Mouse (Mus musculus): ENCODE results near the gene Rad51b. TPM values are rescaled to one million over a fixed set of nuclear protein-coding genes. Genes with fewer than 3 reads are reported as not detected.

Rad51b gene
- polyA plus RNA-seq, 1 experiment from 2014 or later: 8.0 TPM

DNA sequence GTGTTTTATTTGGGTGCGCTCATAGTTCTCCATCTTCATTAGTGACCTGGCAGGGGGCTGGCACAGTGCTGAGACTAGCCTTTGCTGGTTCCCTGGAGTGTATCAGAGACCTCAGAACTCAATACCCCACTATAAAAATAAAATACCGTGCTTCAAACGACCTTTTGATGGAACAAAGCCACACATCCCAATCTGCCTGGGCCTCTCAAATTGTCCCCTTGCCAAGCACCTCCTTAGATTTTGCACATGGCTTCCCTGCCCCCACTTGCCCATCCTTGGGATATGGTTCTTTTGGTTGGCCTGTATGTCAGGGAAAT lies 158.7 kb downstream of the Rad51b start:
- H3K4me2 ChIP-seq: no peak overlapping the region
- H3K27ac ChIP-seq: 0 out of 2 replicates have a peak overlapping the region, but pooled peaks have one; percentile 47
- no peak overlapping the region for H3K4me3 ChIP-seq (replicated peaks)
- no peaks in the 10 kb centered on the region for H3K27me3 ChIP-seq
- H3K4me1 ChIP-seq (replicated peaks): peaks cover 16% of the 10 kb centered on the region
- H3K36me3 ChIP-seq: no peaks in the 10 kb centered on the region
- no peak for ATAC-seq (ENCODE audit: insufficient number of reproducible peaks, insufficient read depth, low FRiP score, low TSS enrichment, low read depth)
- WGBS: 25% methylated on average over 3 of the region's 3 CpGs
- no peak overlapping the region for H3K9ac ChIP-seq (replicated peaks)
- H3K9me3 ChIP-seq: no peaks in the 10 kb centered on the region

DNA sequence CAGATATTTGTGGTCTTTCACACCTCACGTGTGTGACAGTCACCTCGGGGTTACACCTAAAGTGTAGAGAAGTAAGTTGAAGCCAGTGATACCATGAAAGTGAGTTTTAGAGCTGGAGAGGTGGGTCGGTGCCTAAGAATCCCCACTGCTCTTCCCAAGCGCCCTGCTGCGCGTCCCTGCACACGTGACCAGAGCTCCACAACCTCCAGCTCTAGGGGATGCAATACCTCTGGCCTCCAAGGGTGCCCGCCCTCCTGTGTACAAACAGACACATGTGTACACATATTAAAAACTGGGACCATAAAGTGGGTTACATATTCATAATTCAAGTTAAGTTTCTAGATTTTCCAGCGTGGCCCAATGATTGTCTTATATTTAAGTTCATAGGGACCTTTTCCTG lies 159.2 kb downstream of the Rad51b start:
- Histone ChIP-seq H3K4me1 (replicated peaks) (peaks cover 16% of the 10 kb centered on the region), H3K36me3 (no peaks in the 10 kb centered on the region), H3K9me3 (no peaks in the 10 kb centered on the region), H3K27ac (no peak overlapping the region), H3K4me3 (replicated peaks) (no peak overlapping the region), H3K27me3 (no peaks in the 10 kb centered on the region), H3K9ac (replicated peaks) (no peak overlapping the region), H3K4me2 (no peak overlapping the region)
- 74% methylated on average over 9 of the region's 9 CpGs for WGBS
- no peak for ATAC-seq (ENCODE audit: insufficient number of reproducible peaks, insufficient read depth, low FRiP score, low TSS enrichment, low read depth)

DNA sequence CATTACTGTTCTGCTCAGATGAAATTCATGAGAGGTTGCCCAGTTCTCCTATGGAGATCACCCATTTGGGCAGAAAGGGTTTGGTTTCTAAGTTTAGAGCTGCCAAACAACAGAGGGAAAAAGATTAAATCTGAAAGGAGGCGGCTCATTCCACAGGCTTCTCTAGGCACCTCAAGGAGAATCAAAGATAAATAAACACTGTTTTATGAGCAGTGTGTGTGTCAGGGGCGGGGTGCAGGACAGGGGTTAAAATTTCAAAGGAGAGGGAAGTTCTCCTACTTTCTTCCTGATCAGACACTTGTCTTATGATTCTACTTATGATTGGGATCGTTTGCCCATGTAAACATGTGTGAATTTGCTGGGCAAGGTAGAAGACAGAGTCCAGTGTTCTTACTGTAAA lies 166.3 kb downstream of the Rad51b start:
- peaks cover 3% of the 10 kb centered on the region; the same call in 1 of the 2 replicates for H3K9me3 ChIP-seq
- H3K27ac ChIP-seq: no peak overlapping the region
- H3K4me1 ChIP-seq (replicated peaks): peaks cover 11% of the 10 kb centered on the region
- 55% methylated on average over 3 of the region's 3 CpGs for WGBS
- no peak for ATAC-seq (ENCODE audit: insufficient number of reproducible peaks, insufficient read depth, low FRiP score, low TSS enrichment, low read depth)
- no peaks in the 10 kb centered on the region for H3K36me3 ChIP-seq
- H3K4me2 ChIP-seq: no peak overlapping the region
- H3K9ac ChIP-seq (replicated peaks): no peak overlapping the region
- H3K4me3 ChIP-seq (replicated peaks): no peak overlapping the region
- no peaks in the 10 kb centered on the region for H3K27me3 ChIP-seq

DNA sequence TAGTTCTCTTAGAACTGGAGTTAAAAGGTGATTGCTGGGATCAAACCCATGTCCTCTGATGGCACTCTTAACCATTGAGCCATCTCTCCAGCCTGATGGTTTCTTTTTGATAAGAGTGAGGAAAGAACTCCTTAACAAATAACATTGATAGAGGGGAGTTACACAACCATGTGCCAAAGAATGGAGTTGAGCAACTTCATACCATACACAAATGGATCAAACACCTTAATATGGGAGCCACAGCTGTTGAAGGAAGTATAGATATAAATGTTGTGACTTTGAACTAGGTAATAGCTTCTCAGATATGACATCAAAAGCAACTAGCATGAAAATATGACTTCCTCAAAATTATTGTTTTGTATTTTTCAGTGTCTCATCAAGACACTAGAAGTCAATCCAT lies 173.0 kb downstream of the Rad51b start:
- peaks cover 3% of the 10 kb centered on the region; the same call in 1 of the 2 replicates for H3K9me3 ChIP-seq
- H3K4me3 ChIP-seq (replicated peaks): no peak overlapping the region
- ATAC-seq (ENCODE audit: insufficient number of reproducible peaks, insufficient read depth, low FRiP score, low TSS enrichment, low read depth): no peak

DNA sequence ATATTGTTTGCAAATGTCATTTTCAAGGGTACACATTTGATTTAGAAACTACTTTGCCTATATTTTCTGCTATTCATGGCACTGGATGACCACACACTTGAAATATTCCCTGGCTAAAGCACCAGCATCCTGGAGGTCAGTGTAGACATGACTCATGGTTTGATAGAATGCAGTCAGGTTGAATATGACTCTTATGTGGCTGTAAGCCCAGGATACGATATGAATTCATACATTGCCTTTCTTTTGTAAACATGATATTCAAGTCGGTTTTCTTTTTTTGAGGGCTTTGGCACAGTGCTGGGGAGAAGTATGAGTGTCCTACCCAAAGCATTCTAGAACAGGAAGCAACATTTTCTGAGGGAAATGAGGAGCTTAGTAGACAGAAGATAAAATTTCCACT lies 174.8 kb downstream of the Rad51b start:
- 91% methylated on average over 2 of the region's 2 CpGs for whole genome bisulfite sequencing
- Histone ChIP-seq H3K27me3 (no peaks in the 10 kb centered on the region), H3K9me3 (peaks cover 3% of the 10 kb centered on the region; the same call in 1 of the 2 replicates), H3K4me2 (no peak overlapping the region), H3K4me3 (replicated peaks) (no peak overlapping the region), H3K9ac (replicated peaks) (no peak overlapping the region), H3K36me3 (no peaks in the 10 kb centered on the region), H3K4me1 (replicated peaks) (peaks cover 8% of the 10 kb centered on the region), H3K27ac (no peak overlapping the region)
- ATAC-seq (ENCODE audit: insufficient number of reproducible peaks, insufficient read depth, low FRiP score, low TSS enrichment, low read depth): no peak

More for the DNA sequence above, 173.0 kb downstream of the Rad51b start:
- Histone ChIP-seq H3K4me1 (replicated peaks) (peaks cover 11% of the 10 kb centered on the region), H3K4me2 (no peak overlapping the region), H3K36me3 (no peaks in the 10 kb centered on the region), H3K27me3 (no peaks in the 10 kb centered on the region), H3K9ac (replicated peaks) (no peak overlapping the region), H3K27ac (no peak overlapping the region)

DNA sequence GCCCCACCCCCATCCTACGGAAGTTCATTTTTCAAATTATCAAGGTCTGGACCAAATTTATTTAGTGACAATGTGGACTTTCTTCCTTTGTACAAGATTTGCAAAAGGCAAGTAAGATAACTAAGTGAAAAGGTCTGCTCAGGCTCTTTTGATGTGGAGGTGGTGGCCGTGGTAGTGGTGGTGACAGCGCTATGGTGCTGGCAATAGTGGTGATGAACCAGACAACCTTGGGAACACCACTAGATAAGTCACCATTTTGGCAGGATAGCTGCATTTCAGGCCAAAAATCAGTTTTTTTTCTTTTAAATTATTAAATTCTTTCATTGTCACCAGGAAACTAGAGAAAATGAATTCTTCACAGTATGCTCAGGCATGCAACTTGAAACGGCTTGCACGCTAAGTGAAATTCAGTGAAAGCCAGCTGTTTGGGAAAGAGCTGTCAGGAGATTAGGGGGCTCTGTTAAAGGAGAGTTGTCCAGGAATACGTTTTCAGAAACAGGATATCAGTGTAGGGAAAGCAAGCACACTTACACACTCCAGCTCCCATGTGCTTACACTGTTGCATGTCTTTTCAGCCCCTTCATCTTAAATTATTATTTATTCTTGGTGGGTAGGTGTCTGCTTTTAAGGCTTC lies 179.4 kb downstream of the Rad51b start:
- Histone ChIP-seq H3K27ac (peak overlapping the region; percentile 41; the same call in 1 of the 2 replicates), H3K9me3 (no peaks in the 10 kb centered on the region), H3K4me1 (replicated peaks) (peaks cover 30% of the 10 kb centered on the region), H3K27me3 (no peaks in the 10 kb centered on the region), H3K4me2 (no peak overlapping the region), H3K36me3 (no peaks in the 10 kb centered on the region), H3K4me3 (replicated peaks) (no peak overlapping the region), H3K9ac (replicated peaks) (no peak overlapping the region)
- no peak for ATAC-seq (ENCODE audit: insufficient number of reproducible peaks, insufficient read depth, low FRiP score, low TSS enrichment, low read depth)
- WGBS: 49% methylated on average over 6 of the region's 6 CpGs

DNA sequence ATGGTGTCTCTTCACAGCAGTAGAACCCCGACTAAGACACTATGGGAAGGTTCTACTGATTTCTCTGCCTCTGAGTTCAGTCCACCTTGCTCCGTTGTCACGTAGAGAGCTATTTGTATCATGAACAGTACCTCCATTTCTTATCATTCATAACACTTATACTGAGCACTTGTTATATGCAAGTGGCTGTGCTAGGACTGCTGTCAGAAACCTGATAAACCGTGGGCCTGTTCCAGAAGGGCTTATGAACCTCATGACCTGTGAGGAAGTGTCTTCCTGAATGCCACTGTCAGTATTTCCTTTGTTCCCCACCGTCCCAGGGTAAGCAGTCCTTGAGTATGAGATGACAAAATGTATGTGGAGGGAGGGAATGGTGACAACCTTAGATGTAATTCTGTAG lies 181.7 kb downstream of the Rad51b start:
- WGBS: 90% methylated on average over 5 of the region's 5 CpGs
- no peak overlapping the region for H3K27ac ChIP-seq
- peaks cover 35% of the 10 kb centered on the region for H3K4me1 ChIP-seq (replicated peaks)
- no peaks in the 10 kb centered on the region for H3K27me3 ChIP-seq
- H3K4me2 ChIP-seq: no peak overlapping the region
- H3K9ac ChIP-seq (replicated peaks): no peak overlapping the region
- ATAC-seq (ENCODE audit: insufficient number of reproducible peaks, insufficient read depth, low FRiP score, low TSS enrichment, low read depth): no peak
- no peak overlapping the region for H3K4me3 ChIP-seq (replicated peaks)
- H3K9me3 ChIP-seq: no peaks in the 10 kb centered on the region
- H3K36me3 ChIP-seq: no peaks in the 10 kb centered on the region

DNA sequence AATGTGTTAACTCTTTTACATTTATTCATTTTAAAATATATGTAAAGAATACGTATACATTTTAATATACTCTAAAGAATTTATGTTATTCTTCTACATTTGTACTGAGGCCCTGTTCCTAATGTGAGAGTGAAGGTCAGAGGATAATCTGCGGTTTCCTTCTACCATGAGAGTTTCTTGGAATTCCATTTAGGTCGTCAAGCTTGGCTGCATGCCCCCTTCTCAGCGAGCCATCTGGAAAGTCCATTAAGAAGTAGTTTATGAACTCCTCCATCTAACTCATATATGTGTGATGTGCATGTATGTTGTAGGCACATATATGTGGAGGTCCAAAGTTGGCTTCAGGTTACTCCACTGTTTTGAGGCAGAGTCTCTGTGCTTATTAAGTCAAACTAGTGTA lies 188.4 kb downstream of the Rad51b start:
- WGBS: 74% methylated on average over 4 of the region's 4 CpGs
- no peak overlapping the region for H3K9ac ChIP-seq (replicated peaks)
- no peak for ATAC-seq (ENCODE audit: insufficient number of reproducible peaks, insufficient read depth, low FRiP score, low TSS enrichment, low read depth)
- H3K36me3 ChIP-seq: no peaks in the 10 kb centered on the region
- H3K4me3 ChIP-seq (replicated peaks): no peak overlapping the region
- H3K9me3 ChIP-seq: no peaks in the 10 kb centered on the region
- H3K27me3 ChIP-seq: no peaks in the 10 kb centered on the region
- peaks cover 31% of the 10 kb centered on the region for H3K4me1 ChIP-seq (replicated peaks)
- no peak overlapping the region for H3K4me2 ChIP-seq
- H3K27ac ChIP-seq: no peak overlapping the region

DNA sequence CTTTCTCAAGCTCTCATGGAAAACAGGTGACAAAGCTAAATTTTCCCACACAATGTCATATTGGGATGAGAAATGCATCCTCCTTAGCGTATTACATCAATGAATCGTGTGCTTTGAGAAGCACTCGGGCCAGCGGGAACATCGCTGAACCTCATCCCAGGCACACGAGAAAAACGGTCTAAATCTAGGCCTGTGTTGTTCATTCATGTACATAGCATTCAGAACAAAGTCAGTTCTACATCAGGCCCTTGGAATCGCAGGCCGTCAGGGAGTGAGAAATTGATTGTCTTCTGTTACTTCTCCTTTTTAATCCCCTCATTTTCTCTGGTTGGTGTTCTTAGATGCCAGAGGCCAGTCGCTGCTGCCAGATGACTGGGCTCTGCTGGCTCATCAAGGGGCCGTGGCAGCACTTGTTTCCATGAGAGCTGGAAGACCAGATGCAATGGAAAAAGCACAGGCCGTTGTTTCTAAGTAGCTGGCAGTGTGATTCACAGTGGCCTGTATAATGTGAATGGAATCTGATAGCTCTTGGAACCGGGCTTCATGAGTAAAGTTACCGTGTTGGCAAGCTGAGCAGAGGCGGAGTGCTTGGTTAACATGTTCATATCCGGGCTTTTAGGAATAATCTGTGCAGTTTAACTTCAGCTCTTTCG lies 191.6 kb downstream of the Rad51b start:
- peak overlapping the region; percentile 18 for H3K27ac ChIP-seq

DNA sequence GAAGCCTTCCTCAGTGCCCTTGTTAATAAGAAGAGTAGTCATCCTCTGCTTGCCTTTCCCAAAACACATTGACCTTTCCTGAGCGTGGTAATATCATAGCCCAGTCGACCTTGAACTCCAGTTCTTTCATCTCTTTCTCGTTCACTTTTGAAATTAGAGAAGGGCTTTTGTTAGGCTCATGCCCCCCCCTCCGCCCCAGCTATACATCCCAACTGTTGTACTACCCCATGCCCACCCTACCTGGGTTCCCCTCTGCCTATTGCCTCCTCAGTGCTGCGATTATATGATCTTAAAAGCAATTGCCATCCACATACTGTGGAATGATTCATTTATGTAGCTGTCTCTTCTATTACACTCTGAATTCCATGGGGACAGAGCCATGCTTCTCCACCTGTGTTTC lies 193.5 kb downstream of the Rad51b start:
- no peaks in the 10 kb centered on the region for H3K9me3 ChIP-seq
- 60% methylated on average over 5 of the region's 5 CpGs for WGBS

More for the DNA sequence above, 191.6 kb downstream of the Rad51b start:
- ATAC-seq (ENCODE audit: insufficient number of reproducible peaks, insufficient read depth, low FRiP score, low TSS enrichment, low read depth): no peak
- Histone ChIP-seq H3K4me2 (no peak overlapping the region), H3K9ac (replicated peaks) (no peak overlapping the region), H3K9me3 (no peaks in the 10 kb centered on the region), H3K4me1 (replicated peaks) (peaks cover 23% of the 10 kb centered on the region), H3K27me3 (no peaks in the 10 kb centered on the region), H3K36me3 (no peaks in the 10 kb centered on the region), H3K4me3 (replicated peaks) (no peak overlapping the region)
- WGBS: 76% methylated on average over 17 of the region's 17 CpGs

DNA sequence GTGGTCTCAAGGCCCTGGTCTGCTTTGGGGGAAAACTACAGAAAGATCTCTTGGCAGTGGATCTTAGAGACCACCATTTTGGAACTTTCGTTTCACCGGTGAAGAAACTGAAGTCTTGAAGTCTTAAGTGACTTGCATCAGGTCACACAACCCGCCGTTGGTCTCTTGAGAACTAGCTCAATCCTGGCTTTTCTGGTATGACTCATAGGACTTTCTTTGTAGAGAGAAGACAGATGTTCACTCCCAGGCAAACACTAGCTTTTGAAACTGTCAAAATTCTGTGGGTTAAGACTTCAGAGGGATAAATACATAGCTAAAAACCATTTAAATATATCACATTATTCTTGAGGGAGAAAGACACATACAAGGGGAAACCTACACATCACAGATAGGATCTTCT lies 195.1 kb downstream of the Rad51b start:
- peaks cover 23% of the 10 kb centered on the region for H3K4me1 ChIP-seq (replicated peaks)
- H3K27me3 ChIP-seq: no peaks in the 10 kb centered on the region
- no peak overlapping the region for H3K9ac ChIP-seq (replicated peaks)
- 0 out of 2 replicates have a peak overlapping the region, but pooled peaks have one; percentile 4 for H3K27ac ChIP-seq
- no peak overlapping the region for H3K4me3 ChIP-seq (replicated peaks)
- no peak for ATAC-seq (ENCODE audit: insufficient number of reproducible peaks, insufficient read depth, low FRiP score, low TSS enrichment, low read depth)
- no peak overlapping the region for H3K4me2 ChIP-seq
- no peaks in the 10 kb centered on the region for H3K36me3 ChIP-seq
- 93% methylated on average over 4 of the region's 4 CpGs for WGBS
- no peaks in the 10 kb centered on the region for H3K9me3 ChIP-seq

More for the DNA sequence above, 193.5 kb downstream of the Rad51b start:
- Histone ChIP-seq H3K9ac (replicated peaks) (no peak overlapping the region), H3K4me1 (replicated peaks) (peaks cover 23% of the 10 kb centered on the region), H3K27me3 (no peaks in the 10 kb centered on the region), H3K27ac (no peak overlapping the region), H3K4me2 (no peak overlapping the region), H3K4me3 (replicated peaks) (no peak overlapping the region), H3K36me3 (no peaks in the 10 kb centered on the region)
- ATAC-seq (ENCODE audit: insufficient number of reproducible peaks, insufficient read depth, low FRiP score, low TSS enrichment, low read depth): no peak

DNA sequence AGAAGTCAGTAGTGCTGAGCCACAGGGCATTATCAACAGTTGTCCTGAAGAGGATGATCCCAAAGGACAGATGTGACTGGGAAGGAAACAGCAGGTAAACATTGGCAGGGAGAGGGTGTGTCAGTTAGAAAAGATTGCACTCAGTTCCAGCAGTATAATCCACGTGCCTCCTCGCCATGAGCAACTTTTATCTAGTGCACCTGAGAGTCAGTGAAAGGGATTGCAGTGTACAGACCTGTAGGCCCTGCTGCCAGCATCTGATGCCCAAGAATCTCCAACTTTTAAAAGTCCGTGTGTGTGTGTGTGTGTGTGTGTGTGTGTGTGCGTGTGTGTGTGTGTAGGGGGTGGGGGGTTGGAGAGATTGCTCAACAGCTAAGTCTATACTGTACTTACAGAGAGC lies 195.5 kb downstream of the Rad51b start:
- Histone ChIP-seq H3K27ac (0 out of 2 replicates have a peak overlapping the region, but pooled peaks have one; percentile 4), H3K9me3 (no peaks in the 10 kb centered on the region), H3K4me2 (no peak overlapping the region), H3K9ac (replicated peaks) (no peak overlapping the region), H3K36me3 (no peaks in the 10 kb centered on the region), H3K4me3 (replicated peaks) (no peak overlapping the region), H3K4me1 (replicated peaks) (peaks cover 23% of the 10 kb centered on the region), H3K27me3 (no peaks in the 10 kb centered on the region)
- 90% methylated on average over 4 of the region's 4 CpGs for WGBS
- ATAC-seq (ENCODE audit: insufficient number of reproducible peaks, insufficient read depth, low FRiP score, low TSS enrichment, low read depth): no peak
